Mouse (Mus musculus) liver, embryonic 16.5 days (tissue): ENCODE results near the gene Pus7l. TPM values are rescaled to one million over a fixed set of nuclear protein-coding genes. Genes with fewer than 3 reads are reported as not detected.

Source experiments
- ATAC-seq: fragments of 200-750 bp; cut with Nextera tagmentation; 2 replicates; pipeline ENCODE4 v1.8.0; 2017; ENCODE audit warnings: low read depth, mild to moderate bottlenecking, moderate number of reproducible peaks, moderate library complexity
- H3K27ac ChIP-seq: fragments of 300-500 bp; sonication (generic); 2 replicates; pipeline ENCODE4 v1.5.1; 2014; ENCODE audit warnings: mild to moderate bottlenecking, low read length
- H3K27me3 ChIP-seq: fragments of 300-500 bp; sonication (generic); 2 replicates; pipeline ENCODE4 v1.6.1; 2014; ENCODE audit warnings: low read depth, low read length, mixed read lengths; ENCODE audit not compliant: control insufficient read depth, insufficient read depth
- H3K36me3 ChIP-seq: fragments of 300-500 bp; sonication (generic); 2 replicates; pipeline ENCODE4 v1.6.1; 2014; ENCODE audit warnings: mild to moderate bottlenecking; ENCODE audit not compliant: control insufficient read depth, insufficient read depth
- H3K4me1 ChIP-seq: fragments of 300-500 bp; sonication (generic); 2 replicates; pipeline ENCODE4 v1.6.1; 2014; ENCODE audit warnings: low read depth, low read length, mixed read lengths; ENCODE audit not compliant: control insufficient read depth
- H3K4me2 ChIP-seq: fragments of 300-500 bp; sonication (generic); 2 replicates; pipeline ENCODE4 v1.6.1; 2014; ENCODE audit warnings: low read depth, low read length, mixed read lengths
- H3K4me3 ChIP-seq: fragments of 300-500 bp; sonication (generic); 2 replicates; pipeline ENCODE4 v1.5.1; 2014; ENCODE audit warnings: low read depth, mild to moderate bottlenecking, low read length
- H3K9ac ChIP-seq: fragments of 300-500 bp; sonication (generic); 2 replicates; pipeline ENCODE4 v1.6.1; 2014; ENCODE audit warnings: low read depth, low read length
- H3K9me3 ChIP-seq: fragments of 300-500 bp; sonication (generic); replicated peaks from 2 replicates; pipeline ENCODE4 v1.6.1; 2016; ENCODE audit warnings: low read length; ENCODE audit not compliant: control insufficient read depth
- WGBS: fragments of 180-500 bp; shearing (Covaris S2); extraction: QIAGEN DNeasy Blood & Tissue Kit; methylation state at CpG from one replicate; pipeline ENCODE4 v1.1.7; 2014; ENCODE audit not compliant: insufficient replicate concordance; 5-methylcytosine and 5-hydroxymethylcytosine counted together
- polyA plus RNA-seq: library from polyadenylated mRNA; unstranded; fragments of >200 nt; fragmentation: Nextera tagmentation; extraction: Ambion mirVana; gene quantifications from 2 replicates; pipeline ENCODE4 v1.2.1, GENCODE M21; 2015

The Pus7l gene
- polyA plus RNA-seq, 1 experiment from 2014 or later: 2.1 TPM

- H3K27ac ChIP-seq: no peak overlapping the region
- H3K9me3 ChIP-seq: no peaks in the 10 kb centered on the region
- H3K9ac ChIP-seq: no peak overlapping the region
- no peak overlapping the region for H3K4me3 ChIP-seq
- 83% methylated on average over 12 of the region's 12 CpGs for WGBS
- peaks cover 3% of the 10 kb centered on the region; the same call in 1 of the 2 replicates for H3K36me3 ChIP-seq
- H3K27me3 ChIP-seq: no peaks in the 10 kb centered on the region
- no peaks in the 10 kb centered on the region for H3K4me1 ChIP-seq
- ATAC-seq: no peak
- H3K4me2 ChIP-seq: no peak overlapping the region
Observed at GRCm38 (mm10) chr15:94524956-94525355, 18.4 kb downstream of the Pus7l start.

GRCm38 (mm10) chr15:94523251-94523650, 20.1 kb downstream of the Pus7l start:
- peaks cover 3% of the 10 kb centered on the region; the same call in 1 of the 2 replicates for H3K36me3 ChIP-seq
- H3K4me2 ChIP-seq: no peak overlapping the region
- H3K4me1 ChIP-seq: no peaks in the 10 kb centered on the region
- ATAC-seq: no peak
- no peaks in the 10 kb centered on the region for H3K9me3 ChIP-seq
- H3K4me3 ChIP-seq: no peak overlapping the region
- no peaks in the 10 kb centered on the region for H3K27me3 ChIP-seq
- WGBS: 82% methylated on average over 28 of the region's 28 CpGs
- H3K9ac ChIP-seq: no peak overlapping the region
- H3K27ac ChIP-seq: no peak overlapping the region

DNA sequence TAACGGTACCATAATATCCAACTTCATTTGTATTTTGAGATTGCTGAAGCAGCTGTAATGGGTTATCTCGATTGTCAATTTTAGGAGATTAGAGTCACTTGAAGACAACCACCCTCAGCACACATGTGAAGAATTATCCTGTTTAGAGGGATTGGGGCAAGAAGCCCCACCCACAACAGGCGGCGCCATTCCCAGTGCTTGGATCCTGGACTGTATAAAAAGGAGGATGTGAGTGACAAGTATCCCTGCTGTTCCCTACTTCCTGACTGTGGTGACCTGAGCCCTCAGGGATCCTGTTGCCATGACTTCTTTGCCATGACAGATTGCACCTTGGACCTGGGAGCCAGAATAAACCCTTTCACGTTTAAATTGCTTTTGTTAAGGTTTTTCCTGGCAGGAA, 22.4 kb downstream of the Pus7l start:
- Histone ChIP-seq H3K4me3 (no peak overlapping the region), H3K9ac (no peak overlapping the region), H3K36me3 (no peaks in the 10 kb centered on the region), H3K27me3 (no peaks in the 10 kb centered on the region), H3K9me3 (no peaks in the 10 kb centered on the region), H3K4me2 (no peak overlapping the region), H3K4me1 (no peaks in the 10 kb centered on the region), H3K27ac (no peak overlapping the region)
- no peak for ATAC-seq
- 65% methylated on average over 5 of the region's 5 CpGs for WGBS

DNA sequence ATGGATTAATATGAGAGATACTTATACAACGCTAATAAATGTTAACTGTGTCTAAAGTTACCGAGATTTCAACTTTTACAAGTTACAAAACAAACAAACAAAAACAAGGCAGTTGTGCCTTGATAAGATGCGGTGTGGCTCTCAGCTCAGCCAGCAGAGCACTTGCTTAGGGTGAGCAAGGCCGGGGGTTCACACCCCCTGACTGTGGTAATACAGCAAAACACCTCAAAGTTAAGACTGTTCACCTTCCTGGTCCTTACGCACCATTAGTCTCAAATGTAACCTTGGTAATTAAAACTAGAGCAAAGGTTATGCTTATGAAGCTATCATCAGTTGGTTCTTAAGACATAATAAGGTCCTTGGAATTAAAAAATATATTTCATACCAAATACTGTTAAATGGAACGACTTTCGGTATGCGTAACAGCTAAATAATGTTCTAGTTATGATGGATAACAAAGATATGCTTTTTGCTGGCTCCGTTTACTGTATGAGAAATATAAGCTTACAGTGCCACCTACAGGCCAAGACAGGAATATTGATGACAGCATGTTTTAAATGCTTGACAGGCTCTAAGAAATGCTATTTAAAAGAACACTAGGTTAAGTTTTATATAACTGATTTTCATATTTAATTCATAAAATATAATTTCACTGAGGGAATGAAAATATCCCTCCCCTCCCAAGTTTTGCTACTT, 23.0 kb downstream of the Pus7l start:
- WGBS: 36% methylated on average over 9 of the region's 9 CpGs
- no peak for ATAC-seq
- H3K4me1 ChIP-seq: no peaks in the 10 kb centered on the region

DNA sequence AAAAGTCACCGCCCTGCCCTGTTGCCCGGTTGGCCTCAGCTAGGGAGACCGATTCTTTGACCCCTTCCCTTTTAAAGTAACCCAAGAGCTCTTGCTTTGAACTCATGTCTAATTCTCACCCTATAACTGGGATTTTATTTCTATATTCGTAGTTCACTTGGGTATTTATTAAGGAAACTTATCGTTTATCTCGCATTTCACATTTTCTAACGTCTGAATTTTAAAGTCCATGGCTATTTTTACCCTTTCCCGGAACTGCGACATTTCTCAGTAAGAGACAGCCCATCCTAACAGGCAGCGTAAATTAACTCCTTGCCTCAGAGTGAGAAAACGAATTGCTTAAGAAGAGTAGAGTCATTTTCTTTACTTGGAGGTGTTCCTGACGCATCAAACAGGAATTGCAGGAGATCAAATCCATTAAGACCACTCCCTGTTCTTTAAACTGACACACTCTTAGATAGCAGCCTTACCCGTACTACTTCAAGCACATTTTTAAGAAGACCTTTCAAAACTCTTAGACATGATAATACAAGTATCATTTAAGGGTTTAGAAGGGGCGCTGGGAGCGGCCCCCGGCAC, 25.3 kb downstream of the Pus7l start:
- Histone ChIP-seq H3K9me3 (no peaks in the 10 kb centered on the region), H3K4me3 (no peak overlapping the region), H3K4me1 (no peaks in the 10 kb centered on the region), H3K4me2 (no peak overlapping the region), H3K36me3 (no peaks in the 10 kb centered on the region), H3K9ac (no peak overlapping the region), H3K27ac (no peak overlapping the region), H3K27me3 (no peaks in the 10 kb centered on the region)
- no peak for ATAC-seq
- 55% methylated on average over 16 of the region's 16 CpGs for WGBS

More for the DNA sequence above, 23.0 kb downstream of the Pus7l start:
- Histone ChIP-seq H3K9ac (no peak overlapping the region), H3K27ac (no peak overlapping the region), H3K36me3 (no peaks in the 10 kb centered on the region), H3K9me3 (no peaks in the 10 kb centered on the region), H3K27me3 (no peaks in the 10 kb centered on the region), H3K4me3 (no peak overlapping the region), H3K4me2 (no peak overlapping the region)

DNA sequence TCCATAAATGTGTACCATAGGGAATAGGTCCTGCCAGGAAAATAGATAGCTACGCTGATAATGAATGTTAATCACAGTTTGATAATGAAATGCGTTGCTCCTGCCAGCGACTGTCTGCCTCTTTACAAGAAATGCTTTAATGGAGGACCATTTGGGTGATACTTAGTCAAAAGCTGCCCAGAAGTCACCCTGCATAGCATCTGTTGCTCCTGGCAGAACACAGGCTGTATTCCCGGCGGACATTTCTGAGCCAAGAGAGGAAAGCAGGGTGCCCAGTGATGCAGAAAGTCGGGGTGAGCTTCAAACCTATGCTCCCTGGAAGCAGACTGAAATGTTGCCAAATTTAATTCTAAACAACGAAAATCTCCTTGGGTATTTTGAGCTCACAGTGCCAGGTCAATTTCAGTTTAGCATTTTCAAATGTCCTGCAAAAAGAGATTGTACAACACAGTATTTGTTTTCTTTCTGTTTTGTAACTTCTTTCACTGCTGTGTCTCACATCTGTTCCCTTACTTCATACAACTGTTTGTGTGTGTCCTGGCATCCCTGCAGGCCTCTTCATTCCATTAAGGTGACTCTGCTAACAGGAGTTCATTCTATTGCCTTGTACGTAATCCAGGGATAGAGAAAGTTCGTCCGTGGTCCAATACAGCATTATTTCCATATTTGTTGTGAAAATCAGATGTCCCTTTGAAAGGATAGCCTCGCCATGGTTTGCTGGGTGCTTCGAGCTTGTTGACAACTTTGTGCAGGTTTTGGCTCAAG, 39.7 kb downstream of the Pus7l start:
- no peak for ATAC-seq
- H3K4me3 ChIP-seq: no peak overlapping the region
- no peaks in the 10 kb centered on the region for H3K27me3 ChIP-seq
- WGBS: 61% methylated on average over 12 of the region's 12 CpGs
- no peaks in the 10 kb centered on the region for H3K4me1 ChIP-seq
- H3K9me3 ChIP-seq: no peaks in the 10 kb centered on the region
- no peak overlapping the region for H3K9ac ChIP-seq
- H3K27ac ChIP-seq: no peak overlapping the region
- no peaks in the 10 kb centered on the region for H3K36me3 ChIP-seq
- H3K4me2 ChIP-seq: no peak overlapping the region

DNA sequence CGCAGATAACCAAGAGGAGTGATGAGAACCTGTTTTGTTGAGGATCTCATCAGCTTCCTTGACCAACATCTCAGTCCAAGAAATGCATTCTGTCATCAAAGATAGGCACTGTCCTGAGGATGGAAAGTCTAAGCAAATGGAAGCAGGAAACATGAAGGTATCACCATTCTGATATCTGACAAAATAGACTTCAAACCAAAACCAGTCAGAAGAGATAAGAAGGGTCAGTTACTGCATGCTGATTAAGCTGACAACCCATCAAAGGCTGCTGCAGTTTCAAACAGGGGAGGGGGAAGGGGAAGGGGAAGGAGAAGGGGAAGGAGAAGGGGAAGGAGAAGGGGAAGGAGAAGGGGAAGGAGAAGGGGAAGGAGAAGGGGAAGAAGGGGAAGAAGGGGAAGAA, 44.1 kb downstream of the Pus7l start:
- ATAC-seq: no peak
- Histone ChIP-seq H3K9me3 (no peaks in the 10 kb centered on the region), H3K4me3 (no peak overlapping the region), H3K4me2 (no peak overlapping the region), H3K27me3 (no peaks in the 10 kb centered on the region), H3K27ac (no peak overlapping the region), H3K4me1 (no peaks in the 10 kb centered on the region), H3K9ac (no peak overlapping the region), H3K36me3 (no peaks in the 10 kb centered on the region)
- 50% methylated on average over 1 of the region's 1 CpGs for WGBS

DNA sequence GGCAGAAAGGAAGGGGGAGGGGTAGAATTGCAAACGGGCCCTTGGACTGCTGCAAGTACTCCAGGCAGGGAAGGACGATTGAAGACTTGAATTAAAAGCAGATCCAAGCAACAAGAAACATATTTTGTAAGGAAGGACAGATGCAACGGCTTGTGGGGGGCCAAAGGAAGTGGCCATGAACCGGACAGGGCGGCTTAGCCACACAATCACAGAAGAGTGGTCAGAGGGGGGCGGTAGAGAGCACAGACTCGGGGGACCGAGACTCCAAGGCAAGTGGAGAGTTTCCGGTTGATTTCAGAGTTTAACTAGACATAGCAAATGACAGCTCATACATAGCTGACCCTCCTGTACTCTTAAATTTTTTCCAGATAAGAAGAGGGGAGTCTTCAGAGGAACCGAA, 47.4 kb downstream of the Pus7l start:
- Histone ChIP-seq H3K4me3 (no peak overlapping the region), H3K9me3 (no peaks in the 10 kb centered on the region), H3K9ac (no peak overlapping the region), H3K27ac (no peak overlapping the region), H3K36me3 (no peaks in the 10 kb centered on the region), H3K4me1 (no peaks in the 10 kb centered on the region), H3K27me3 (no peaks in the 10 kb centered on the region), H3K4me2 (no peak overlapping the region)
- ATAC-seq: no peak
- WGBS: 62% methylated on average over 10 of the region's 10 CpGs

- Histone ChIP-seq H3K4me1 (no peaks in the 10 kb centered on the region), H3K9me3 (no peaks in the 10 kb centered on the region), H3K4me2 (no peak overlapping the region), H3K27me3 (no peaks in the 10 kb centered on the region), H3K9ac (no peak overlapping the region), H3K4me3 (no peak overlapping the region), H3K36me3 (no peaks in the 10 kb centered on the region), H3K27ac (no peak overlapping the region)
- ATAC-seq: no peak
- 84% methylated on average over 1 of the region's 1 CpGs for WGBS
Observed at GRCm38 (mm10) chr15:94494445-94494844, 48.9 kb downstream of the Pus7l start.
